In the genomic region with DNA sequence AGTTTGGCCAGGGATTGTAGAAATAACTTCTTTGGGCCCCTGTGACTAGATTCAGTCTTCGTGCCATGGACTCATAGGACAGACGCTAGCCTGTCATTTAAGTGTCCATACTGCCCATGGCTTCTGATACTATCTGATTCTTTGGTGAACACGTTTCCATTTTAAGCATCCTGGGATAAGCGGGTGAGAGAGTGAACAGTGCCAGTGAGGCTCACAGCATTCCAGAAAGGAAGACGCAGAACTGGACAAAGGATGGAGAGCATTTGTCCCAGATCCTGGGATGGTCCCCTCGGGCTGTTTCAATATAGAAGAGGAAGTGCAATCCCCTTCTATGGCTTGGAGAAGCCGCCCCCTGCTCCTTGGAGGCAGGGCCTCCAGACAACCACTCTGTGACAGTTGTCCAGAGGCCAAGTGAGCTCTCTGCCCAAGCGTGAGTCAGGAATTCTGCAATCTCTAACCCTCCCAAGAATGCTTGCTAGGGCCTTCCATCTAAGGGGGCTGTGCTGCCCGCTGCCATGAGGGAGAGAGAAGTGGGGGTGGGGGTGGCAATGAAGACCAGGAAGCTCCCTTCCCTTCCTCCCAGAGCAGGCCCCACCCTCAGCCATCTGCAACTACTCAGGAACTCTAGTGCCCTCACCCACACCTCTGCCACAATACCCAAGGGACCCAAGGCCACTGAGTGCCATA, we compare ENCODE assay signal across 8 mouse cellular contexts. TPM values are rescaled to one million over a fixed set of nuclear protein-coding genes. Genes with fewer than 3 reads are reported as not detected.
DNase-seq lines count a peak whose midpoint lies in the region; ATAC-seq lines count a peak whose summit lies in the region.

No protein-coding gene starts in this region.

- H3K27me3 ChIP-seq in midbrain, embryonic 10.5 days (ENCODE audit: low read depth, poor library complexity, severe bottlenecking) = no peaks in the 10 kb centered on the region; the same call in 1 of the 2 replicates

- 32% methylated on average over 9 of the region's 9 CpGs for WGBS in midbrain, embryonic 10.5 days

- peak; percentile 90 for DNase-seq in Muller cell, postnatal 12 days (ENCODE audit: inconsistent ontology term)
- DNase-seq in embryo, embryonic 10 days (ENCODE audit: low spot score) = peak; percentile 34
- peak; percentile 74 for DNase-seq in heart, adult 8-10 months (ENCODE audit: low spot score)
- peak; percentile 55 for DNase-seq in kidney, postnatal 14 days
- DNase-seq in midbrain, embryonic 10.5 days (ENCODE audit: low spot score) = no peak
- no peak for DNase-seq in cerebellum, adult 9-10 months
- no peak for DNase-seq in frontal cortex, adult 2 months (ENCODE audit: extremely low spot score in 1 of 2, low spot score in 1 of 2)

- H3K36me3 ChIP-seq in midbrain, embryonic 10.5 days = no peaks in the 10 kb centered on the region

- peak overlapping the region; percentile 38; the same call in 1 of the 2 replicates for H3K4me3 ChIP-seq in midbrain, embryonic 10.5 days

- peaks cover 90% of the 10 kb centered on the region for H3K4me1 ChIP-seq in midbrain, embryonic 10.5 days

- no peak for ATAC-seq in erythroid progenitor cell, adult 5-6 weeks (replicated peaks; ENCODE audit: low FRiP score, poor library complexity, severe bottlenecking)

- H3K27ac ChIP-seq in midbrain, embryonic 10.5 days (replicated peaks) = peak overlapping the region; percentile 97

- no peaks in the 10 kb centered on the region for H3K9me3 ChIP-seq in midbrain, embryonic 10.5 days (replicated peaks)

RNA-seq across cellular contexts. Expression of gene Serpinh1, which starts 3.3 kb away (rescaled TPM):
- 100 to 1,000 TPM; 129 to 268 (median 205) TPM for total RNA-seq in heart, adult 8-10 months (2022)
- polyA plus RNA-seq in midbrain, embryonic 10.5 days (2016; fragmentation: Nextera tagmentation; extraction: Ambion mirVana) = 789 and 882 TPM in 2 replicates
- 27.5 and 31.8 TPM in 2 replicates for polyA plus RNA-seq in frontal cortex, adult 2 months (2012; rRNA removed)
- 1.1 TPM in 1 of 2 replicates, not detected in the other for total RNA-seq in erythroid progenitor cell, adult 5-6 weeks (2015; ENCODE audit: low replicate concordance)
- total RNA-seq in erythroid progenitor cell, adult 5-6 weeks (2017; ENCODE audit: low replicate concordance) = 1.4 and 1.5 TPM in 2 replicates

RNA-seq across cellular contexts. Expression of gene Gdpd5, which starts 24.8 kb away (rescaled TPM):
- total RNA-seq in heart, adult 8-10 months (2022) = 10 to 100 TPM; 19.7 to 30.7 (median 24.3) TPM
- 23.5 and 28.2 TPM in 2 replicates for polyA plus RNA-seq in midbrain, embryonic 10.5 days (2016; fragmentation: Nextera tagmentation; extraction: Ambion mirVana)
- polyA plus RNA-seq in frontal cortex, adult 2 months (2012; rRNA removed) = 54.1 and 66.2 TPM in 2 replicates
- total RNA-seq in erythroid progenitor cell, adult 5-6 weeks (2015; ENCODE audit: low replicate concordance) = not detected in 2 replicates
- total RNA-seq in erythroid progenitor cell, adult 5-6 weeks (2017; ENCODE audit: low replicate concordance) = not detected in 2 replicates

Comparison
In these comparisons a context has a peak if more than half of its experiments do, and no peak if none do; other contexts are left out.
1. DNase-seq: peak in Muller cell, postnatal 12 days (single experiment), embryo, embryonic 10 days (single experiment), heart, adult 8-10 months (single experiment) and kidney, postnatal 14 days (single experiment); none in midbrain, embryonic 10.5 days (single experiment), cerebellum, adult 9-10 months (single experiment) and frontal cortex, adult 2 months (0 of 2).
2. RNA of gene Serpinh1, which starts 3.3 kb away (total RNA-seq): 129 to 268 TPM in heart, adult 8-10 months; 1.1 to 1.5 TPM in erythroid progenitor cell, adult 5-6 weeks; every median in the first group is over 10 times any median in the second.
3. RNA of gene Gdpd5, which starts 24.8 kb away (total RNA-seq): 19.7 to 30.7 TPM in heart, adult 8-10 months; not detected in erythroid progenitor cell, adult 5-6 weeks; every median in the first group is over 10 times any median in the second.